Mouse (Mus musculus): ENCODE data around the gene Akap6.

- TF ChIP-seq CTCF (IDR thresholded peaks at IDR 0.05; ENCODE audit: low read depth, low read length): no peak
- no peak for TF ChIP-seq POLR2A (IDR thresholded peaks at IDR 0.05; ENCODE audit: extremely low read depth, insufficient read depth, low read length)
Observed at GRCm38 (mm10) chr12:52904046-52904445, 204.9 kb downstream of the Akap6 start.

Measured in liver, adult 2 months (tissue).